ENCODE assay signal across 1 mouse cellular context in the genomic region with DNA sequence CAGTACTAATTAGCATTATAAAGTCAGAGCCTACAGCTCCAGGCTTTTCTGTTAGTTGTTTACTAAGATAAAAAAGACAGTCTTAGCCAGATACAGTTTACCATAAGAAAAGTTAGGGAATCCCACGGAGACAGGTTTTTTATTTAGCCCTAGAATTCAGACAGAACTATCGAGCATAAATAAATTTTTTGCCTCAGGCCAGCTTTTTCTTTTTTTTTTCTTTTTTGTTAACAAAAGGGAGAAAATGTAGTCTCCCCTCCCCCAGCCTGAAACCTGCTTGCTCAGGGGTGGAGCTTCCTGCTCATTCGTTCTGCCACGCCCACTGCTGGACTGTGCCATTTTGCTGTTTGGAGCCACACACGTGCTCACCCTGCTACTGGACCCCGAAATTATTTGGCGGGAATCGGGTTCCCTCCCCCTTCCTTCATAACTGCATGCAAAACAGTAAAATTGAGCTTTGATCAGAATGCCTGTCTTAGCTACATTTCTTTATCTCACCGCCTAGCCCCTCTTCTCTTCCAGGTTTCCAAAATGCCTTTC. TPM values are rescaled to one million over a fixed set of nuclear protein-coding genes. Genes with fewer than 3 reads are reported as not detected.
"Had no signal": no experiment of that assay in that cellular context is flagged by ENCODE, and none has a peak within 500 bp of the region (broad histone marks: within the 10 kb centered on the region; RNA-seq: fewer than 3 reads in every experiment).

No protein-coding gene starts in this region.

RNA-seq across cellular contexts. Expression of a gene that starts 59.1 kb away (rescaled TPM):
- polyA plus RNA-seq: small intestine, adult 2 months had no signal
